Comparison of ENCODE assay signal across 8 mouse cellular contexts in genomic region chr10:32889652-32890506, GRCm38 (mm10). TPM values are rescaled to one million over a fixed set of nuclear protein-coding genes. Genes with fewer than 3 reads are reported as not detected.
DNase-seq lines count a peak whose midpoint lies in the region; ATAC-seq and TF ChIP-seq lines count a peak whose summit lies in the region.

Gene Nkain2 (minus strand): TSS chr10:32890462.

- H3K9ac ChIP-seq in hindbrain, embryonic 15.5 days = peak within 1 kb of the TSS; percentile 89
- peak within 1 kb of the TSS; percentile 90 for H3K9ac ChIP-seq in midbrain, embryonic 13.5 days (replicated peaks)
- H3K9ac ChIP-seq in stomach, embryonic 16.5 days (ENCODE audit: low read length) = peak within 1 kb of the TSS; percentile 77

- DNase-seq in adrenal gland, adult 18-20 months (ENCODE audit: low spot score in 2 of 2) = peak; percentile 2 to 18
- DNase-seq in cerebellum, postnatal 25 days = peak; percentile 66 to 71
- DNase-seq in frontal cortex, postnatal 36 days (ENCODE audit: low spot score in 2 of 2) = peak; percentile 75 to 76
- peak; percentile 72 to 74 for DNase-seq in left cerebral cortex, adult 2 months (ENCODE audit: extremely low spot score in 1 of 2, low spot score in 2 of 2)

- peak within 1 kb of the TSS; percentile 77 for H3K4me2 ChIP-seq in hindbrain, embryonic 15.5 days
- peak within 1 kb of the TSS; percentile 80 for H3K4me2 ChIP-seq in midbrain, embryonic 13.5 days (replicated peaks)
- peak within 1 kb of the TSS; percentile 89 for H3K4me2 ChIP-seq in stomach, embryonic 16.5 days (ENCODE audit: low read depth, low read length)

- 0 out of 2 replicates have a peak, but pooled peaks cover 4% of the 10 kb centered on the region for H3K4me1 ChIP-seq in hindbrain, embryonic 15.5 days (replicated peaks)
- H3K4me1 ChIP-seq in midbrain, embryonic 13.5 days (replicated peaks) = no peaks in the 10 kb centered on the region
- no peaks in the 10 kb centered on the region for H3K4me1 ChIP-seq in stomach, embryonic 16.5 days (ENCODE audit: control insufficient read depth, insufficient read depth, low read length)

- H3K27ac ChIP-seq in hindbrain, embryonic 15.5 days (replicated peaks) = peak within 1 kb of the TSS; percentile 89
- H3K27ac ChIP-seq in left cerebral cortex, adult 2 months = peak within 1 kb of the TSS; percentile 94
- peak within 1 kb of the TSS; percentile 85 for H3K27ac ChIP-seq in midbrain, embryonic 13.5 days
- H3K27ac ChIP-seq in stomach, embryonic 16.5 days (ENCODE audit: low read length) = no peak within 1 kb of the TSS

- H3K27me3 ChIP-seq in hindbrain, embryonic 15.5 days = no peaks in the 10 kb centered on the region
- no peaks in the 10 kb centered on the region for H3K27me3 ChIP-seq in midbrain, embryonic 13.5 days
- H3K27me3 ChIP-seq in stomach, embryonic 16.5 days (ENCODE audit: control insufficient read depth, insufficient read depth, low read length) = no peaks in the 10 kb centered on the region

- peak within 1 kb of the TSS; percentile 98 for H3K4me3 ChIP-seq in hindbrain, embryonic 15.5 days
- peak within 1 kb of the TSS; percentile 81 for H3K4me3 ChIP-seq in left cerebral cortex, adult 2 months
- peak within 1 kb of the TSS; percentile 89 for H3K4me3 ChIP-seq in midbrain, embryonic 13.5 days (replicated peaks)
- H3K4me3 ChIP-seq in stomach, embryonic 16.5 days (replicated peaks; ENCODE audit: low read length) = peak within 1 kb of the TSS; percentile 69

- no peaks in the 10 kb centered on the region for H3K36me3 ChIP-seq in hindbrain, embryonic 15.5 days
- H3K36me3 ChIP-seq in midbrain, embryonic 13.5 days = no peaks in the 10 kb centered on the region
- H3K36me3 ChIP-seq in stomach, embryonic 16.5 days (ENCODE audit: control insufficient read depth, insufficient read depth, low read length) = no peaks in the 10 kb centered on the region

- no peaks in the 10 kb centered on the region for H3K9me3 ChIP-seq in hindbrain, embryonic 15.5 days
- H3K9me3 ChIP-seq in midbrain, embryonic 13.5 days = no peaks in the 10 kb centered on the region
- no peaks in the 10 kb centered on the region for H3K9me3 ChIP-seq in stomach, embryonic 16.5 days (replicated peaks; ENCODE audit: control insufficient read depth, low read length)

- under 1% methylated on average over 72 of the region's 81 CpGs for WGBS in hindbrain, embryonic 15.5 days
- under 1% methylated on average over 71 of the region's 81 CpGs for WGBS in midbrain, embryonic 13.5 days
- under 1% methylated on average over 80 of the region's 81 CpGs for WGBS in stomach, embryonic 16.5 days

- TF ChIP-seq CTCF in left cerebral cortex, adult 2 months (IDR thresholded peaks at IDR 0.05) = no peak

- intact Hi-C loops in left cerebral cortex, adult 2 months (cut with DNase I) = loop anchor here (5.0 to 10.0 kb wide), 9 partner anchors 183 to 1283 kb away; partner anchors contain the start of genes Clvs2 and Rnf217

- ATAC-seq in hindbrain, embryonic 15.5 days (ENCODE audit: low FRiP score, low read depth) = peak; percentile 86
- peak; percentile 92 for ATAC-seq in midbrain, embryonic 13.5 days
- peak; percentile 60; the same call in 1 of the 2 replicates for ATAC-seq in stomach, embryonic 16.5 days (ENCODE audit: insufficient read depth, low FRiP score)
- no peak for ATAC-seq in monocyte, adult 5-6 weeks (replicated peaks; ENCODE audit: insufficient number of reproducible peaks, low FRiP score, low TSS enrichment, poor library complexity, severe bottlenecking)

RNA-seq across cellular contexts. Expression of gene Nkain2, which starts in this region (rescaled TPM):
- total RNA-seq in adrenal gland, adult 18-20 months (2021) = under 1 TPM; 0.13 to 0.16 TPM
- polyA plus RNA-seq in hindbrain, embryonic 15.5 days (2015; fragmentation: Nextera tagmentation; extraction: Ambion mirVana) = 13.6 and 14.8 TPM in 2 replicates
- total RNA-seq in left cerebral cortex, adult 2 months (2021) = 10 to 100 TPM; 25.2 to 30.7 TPM
- 5.4 and 8.0 TPM in 2 replicates for polyA plus RNA-seq in midbrain, embryonic 13.5 days (2015; fragmentation: Nextera tagmentation; extraction: Ambion mirVana)
- polyA plus RNA-seq in stomach, embryonic 16.5 days (2015; fragmentation: Nextera tagmentation; extraction: Ambion mirVana) = 0.82 and 1.0 TPM in 2 replicates
- not detected in 3 replicates for total RNA-seq in monocyte, adult 5-6 weeks (2017)

Comparison
In these comparisons a context has a peak if more than half of its experiments do, and no peak if none do; other contexts are left out.
1. RNA of gene Nkain2 (total RNA-seq): 25.2 to 30.7 TPM in left cerebral cortex, adult 2 months; 0.13 to 0.16 TPM in adrenal gland, adult 18-20 months and not detected in monocyte, adult 5-6 weeks; every median in the first group is over 10 times any median in the second.
2. Peak in DNase-seq in adrenal gland, adult 18-20 months; RNA of the gene not detected or under 1 TPM.
3. DNase-seq: peak in every context shown above with its lines; median percentile 76 in frontal cortex, postnatal 36 days; 73 in left cerebral cortex, adult 2 months; 68 in cerebellum, postnatal 25 days; 10 in adrenal gland, adult 18-20 months.
4. Peak in every context shown above with its lines, with median percentiles within 50 percentile points of each other: H3K4me2 ChIP-seq, H3K4me3 ChIP-seq and H3K9ac ChIP-seq.